Mouse (Mus musculus) olfactory bulb, adult 2 months (tissue): ENCODE measurements around the gene Lrrc59.

Experiments used
- CTCF ChIP-seq: fragments of 200-500 bp; IDR thresholded peaks from 2 replicates; pipeline ENCODE4 v1.5.1; 2012; ENCODE audit warnings: low read depth, mild to moderate bottlenecking, low read length, moderate library complexity; ENCODE audit not compliant: insufficient read depth
- POLR2A ChIP-seq: fragments of 200-500 bp; IDR thresholded peaks from 2 replicates; pipeline ENCODE4 v1.6.1; 2012; ENCODE audit warnings: mild to moderate bottlenecking, low read depth, low read length, moderate library complexity; ENCODE audit not compliant: insufficient read depth

DNA sequence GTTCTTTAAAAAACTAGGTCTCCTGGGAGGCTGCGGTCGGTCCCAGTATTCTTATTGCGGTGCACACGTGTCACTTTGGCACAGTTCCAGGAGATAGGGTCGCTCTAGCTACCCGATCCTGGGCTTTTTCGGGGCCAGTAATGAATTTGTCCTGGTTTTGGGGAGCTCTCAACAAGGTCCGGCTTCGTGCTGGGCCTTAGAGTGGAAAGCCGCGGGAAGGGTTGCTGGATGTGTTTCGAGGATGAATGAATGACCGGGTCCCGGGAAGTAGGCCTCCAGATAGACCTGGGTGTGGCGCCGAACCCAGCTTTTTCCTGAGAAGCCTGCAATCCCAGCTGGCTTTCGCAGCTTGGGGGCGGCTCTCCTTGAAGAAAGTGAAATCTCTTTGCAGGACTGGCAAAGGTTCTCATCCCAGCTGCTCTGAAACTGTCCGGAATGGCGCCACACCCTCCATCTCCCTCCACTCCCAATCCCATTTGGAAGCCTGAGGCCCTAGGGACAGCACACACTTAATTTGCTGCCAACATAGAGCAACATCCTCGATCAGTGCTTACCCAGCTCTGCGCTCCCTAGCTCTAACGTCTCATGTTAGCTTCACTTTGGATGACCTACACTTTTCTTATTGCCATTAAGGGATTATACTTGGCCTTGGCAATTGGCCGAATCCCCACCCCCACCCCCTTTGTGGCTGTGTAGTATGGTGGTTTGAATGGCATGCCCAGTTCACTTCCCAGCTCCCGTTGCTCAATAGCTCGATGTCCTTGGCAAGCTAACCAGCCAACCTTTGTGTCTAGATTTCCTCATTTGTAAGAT, 838 bp downstream of the Lrrc59 start:
- TF ChIP-seq CTCF (no peak), POLR2A (no peak)
